Mouse (Mus musculus) thymus, postnatal 25 days (tissue): ENCODE results near the gene Rnf121.

Experiments used
- DNase-seq: peaks from one replicate; pipeline ENCODE4 v3.0.0; 2022

The Rnf121 gene

GRCm38 (mm10) chr7:102065046-102065891 lies at the start of gene Rnf121, which contains the start of the genes Xndc1 and Xntrpc:
Gene Rnf121, minus strand, starts transcription at chr7:102065469.
Gene Xndc1, plus strand, starts transcription at chr7:102065511.
Gene Xntrpc, plus strand, starts transcription at chr7:102065713.
- peak; percentile 91 for DNase-seq

GRCm38 (mm10) chr7:102113151-102113729 lies 48.0 kb upstream of the Rnf121 start:
- DNase-seq: no peak

- DNase-seq: no peak
These were observed 44.5 kb upstream of the Rnf121 start for GRCm38 (mm10) chr7:102109746-102110145.

- peak; percentile 29 for DNase-seq
These were observed 43.9 kb upstream of the Rnf121 start, which contains the start of gene Art5 for GRCm38 (mm10) chr7:102109171-102109570. Gene Art5, minus strand, starts transcription at chr7:102109489.

- no peak for DNase-seq
These were observed 42.9 kb upstream of the Rnf121 start for GRCm38 (mm10) chr7:102108206-102108605.

GRCm38 (mm10) chr7:102106700-102107141 lies 41.5 kb upstream of the Rnf121 start:
- DNase-seq: peak; percentile 71

GRCm38 (mm10) chr7:102104126-102104525 lies 38.9 kb upstream of the Rnf121 start:
- DNase-seq: no peak

GRCm38 (mm10) chr7:102103555-102103954 lies 38.3 kb upstream of the Rnf121 start:
- DNase-seq: no peak

- DNase-seq: no peak
These were observed 37.4 kb upstream of the Rnf121 start for GRCm38 (mm10) chr7:102102696-102103095.

GRCm38 (mm10) chr7:102102241-102102640 lies 37.0 kb upstream of the Rnf121 start:
- no peak for DNase-seq

- DNase-seq: no peak
These were observed 36.2 kb upstream of the Rnf121 start, which contains the start of gene Art1 for GRCm38 (mm10) chr7:102101487-102101886. Gene Art1, plus strand, starts transcription at chr7:102101743.

- no peak for DNase-seq
These were observed 35.6 kb upstream of the Rnf121 start for GRCm38 (mm10) chr7:102100868-102101267.

GRCm38 (mm10) chr7:102099760-102100661 lies 34.7 kb upstream of the Rnf121 start:
- peak; percentile 55 for DNase-seq

- DNase-seq: no peak
These were observed 22.1 kb upstream of the Rnf121 start for GRCm38 (mm10) chr7:102087336-102087735.

GRCm38 (mm10) chr7:102084041-102084696 lies 18.9 kb upstream of the Rnf121 start:
- no peak for DNase-seq

GRCm38 (mm10) chr7:102082816-102083215 lies 17.5 kb upstream of the Rnf121 start, which contains the start of gene Trpc2:
Gene Trpc2, plus strand, starts transcription at chr7:102083116.
- DNase-seq: no peak

GRCm38 (mm10) chr7:102081784-102082183 lies 16.5 kb upstream of the Rnf121 start:
- no peak for DNase-seq

- no peak for DNase-seq
These were observed 15.0 kb upstream of the Rnf121 start for GRCm38 (mm10) chr7:102080311-102080710.

- DNase-seq: peak; percentile 21
These were observed 13.2 kb upstream of the Rnf121 start for GRCm38 (mm10) chr7:102078517-102078916.

- DNase-seq: peak; percentile 42
These were observed 11.5 kb upstream of the Rnf121 start for GRCm38 (mm10) chr7:102076714-102077296.

GRCm38 (mm10) chr7:102066363-102066762 lies 1.1 kb upstream of the Rnf121 start:
- no peak for DNase-seq

- no peak for DNase-seq
These were observed 619 bp downstream of the Rnf121 start for GRCm38 (mm10) chr7:102064655-102065045.
